Mouse (Mus musculus) midbrain, embryonic 12.5 days (tissue): ENCODE measurements around the gene Nme9. TPM values are rescaled to one million over a fixed set of nuclear protein-coding genes. Genes with fewer than 3 reads are reported as not detected.

ENCODE experiments used
- ATAC-seq: fragments of 200-750 bp; cut with Nextera tagmentation; 2 replicates; pipeline ENCODE4 v1.8.0; 2017; ENCODE audit warnings: low read depth, moderate TSS enrichment, moderate library complexity; ENCODE audit not compliant: low FRiP score
- H3K27ac ChIP-seq: fragments of 300-500 bp; sonication (generic); replicated peaks from 2 replicates; pipeline ENCODE4 v1.5.1; 2016; ENCODE audit warnings: mild to moderate bottlenecking
- H3K27me3 ChIP-seq: fragments of 300-500 bp; sonication (generic); 2 replicates; pipeline ENCODE4 v1.6.1; 2016; ENCODE audit warnings: mild to moderate bottlenecking
- H3K36me3 ChIP-seq: fragments of 300-500 bp; sonication (generic); 2 replicates; pipeline ENCODE4 v1.6.1; 2016
- H3K4me1 ChIP-seq: fragments of 300-500 bp; sonication (generic); 2 replicates; pipeline ENCODE4 v1.6.1; 2016
- H3K4me2 ChIP-seq: fragments of 300-500 bp; sonication (generic); replicated peaks from 2 replicates; pipeline ENCODE4 v1.6.1; 2016; ENCODE audit warnings: mild to moderate bottlenecking, moderate library complexity
- H3K4me3 ChIP-seq: fragments of 300-500 bp; sonication (generic); 2 replicates; pipeline ENCODE4 v1.5.1; 2016; ENCODE audit warnings: mild to moderate bottlenecking
- H3K9ac ChIP-seq: fragments of 300-500 bp; sonication (generic); replicated peaks from 2 replicates; pipeline ENCODE4 v1.6.1; 2016; ENCODE audit warnings: mild to moderate bottlenecking, moderate library complexity
- H3K9me3 ChIP-seq: fragments of 300-500 bp; sonication (generic); 2 replicates; pipeline ENCODE4 v1.6.1; 2016; ENCODE audit warnings: mild to moderate bottlenecking
- WGBS: fragments of 180-500 bp; shearing (Covaris S2); methylation state at CpG from one replicate; pipeline ENCODE4 v1.1.7; 2016; 5-methylcytosine and 5-hydroxymethylcytosine counted together
- polyA plus RNA-seq: library from polyadenylated mRNA; unstranded; fragments of >200 nt; fragmentation: Nextera tagmentation; extraction: Ambion mirVana; gene quantifications from 2 replicates; pipeline ENCODE4 v1.2.1, GENCODE M21; 2016

Gene Nme9
- polyA plus RNA-seq, 1 experiment from 2014 or later: not detected

GRCm38 (mm10) chr9:99491050-99491449 lies 39.8 kb downstream of the Nme9 start:
- peaks cover 71% of the 10 kb centered on the region for H3K36me3 ChIP-seq
- no peak overlapping the region for H3K27ac ChIP-seq
- no peak overlapping the region for H3K4me3 ChIP-seq
- H3K4me2 ChIP-seq: no peak overlapping the region
- no peak for ATAC-seq
- H3K9ac ChIP-seq: no peak overlapping the region
- no peaks in the 10 kb centered on the region for H3K9me3 ChIP-seq
- no peaks in the 10 kb centered on the region for H3K4me1 ChIP-seq
- WGBS: 93% methylated on average over 4 of the region's 4 CpGs
- no peaks in the 10 kb centered on the region for H3K27me3 ChIP-seq

GRCm38 (mm10) chr9:99492634-99493200 lies 41.4 kb downstream of the Nme9 start:
- H3K4me1 ChIP-seq: no peaks in the 10 kb centered on the region
- no peak for ATAC-seq
- no peak overlapping the region for H3K27ac ChIP-seq
- no peaks in the 10 kb centered on the region for H3K27me3 ChIP-seq
- peaks cover 71% of the 10 kb centered on the region for H3K36me3 ChIP-seq
- 85% methylated on average over 10 of the region's 10 CpGs for WGBS
- no peak overlapping the region for H3K9ac ChIP-seq
- no peak overlapping the region for H3K4me2 ChIP-seq
- H3K4me3 ChIP-seq: no peak overlapping the region
- H3K9me3 ChIP-seq: no peaks in the 10 kb centered on the region

DNA sequence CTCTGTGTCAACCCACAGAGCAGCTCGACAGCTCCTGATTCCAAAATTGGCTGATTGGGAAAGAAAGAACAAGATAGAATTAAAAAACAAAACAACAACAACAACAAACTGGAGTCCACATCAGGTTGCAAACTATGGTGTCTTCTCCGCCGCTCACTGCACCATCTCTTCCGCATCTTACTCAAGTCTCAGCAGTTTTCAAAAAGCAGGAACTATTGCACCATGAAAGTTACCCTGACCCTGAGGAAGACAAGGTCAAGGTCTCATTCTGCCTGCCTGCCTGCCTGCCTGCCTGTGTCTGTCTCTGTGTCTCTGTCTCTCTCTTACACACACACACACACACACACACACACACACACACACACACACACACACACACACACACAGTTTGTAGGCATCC lies 48.1 kb downstream of the Nme9 start:
- no peak overlapping the region for H3K9ac ChIP-seq
- no peaks in the 10 kb centered on the region for H3K27me3 ChIP-seq
- H3K27ac ChIP-seq: no peak overlapping the region
- H3K4me1 ChIP-seq: no peaks in the 10 kb centered on the region
- no peak for ATAC-seq
- peaks cover 42% of the 10 kb centered on the region for H3K36me3 ChIP-seq
- H3K4me3 ChIP-seq: no peak overlapping the region
- WGBS: 95% methylated on average over 4 of the region's 4 CpGs
- H3K9me3 ChIP-seq: no peaks in the 10 kb centered on the region
- no peak overlapping the region for H3K4me2 ChIP-seq

DNA sequence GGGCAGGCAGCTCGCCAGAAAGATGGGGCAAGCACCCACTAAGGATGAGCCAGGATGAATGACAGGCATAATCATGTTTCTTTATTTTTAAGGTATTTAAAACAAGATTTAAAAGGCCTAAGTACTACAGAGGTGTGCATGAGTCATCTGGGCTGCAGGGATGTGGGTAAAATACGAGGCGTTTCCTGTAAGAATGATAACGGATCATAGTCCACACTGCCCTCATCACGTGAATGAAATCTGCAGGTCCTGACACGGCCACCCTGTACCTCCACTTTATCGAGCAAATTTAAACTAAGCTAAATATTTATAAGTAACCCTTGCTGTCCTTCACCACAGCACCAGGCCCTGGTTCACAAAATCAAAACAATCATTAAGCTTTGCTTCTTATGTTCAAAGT lies 54.6 kb downstream of the Nme9 start:
- Histone ChIP-seq H3K36me3 (peaks cover 12% of the 10 kb centered on the region), H3K9me3 (no peaks in the 10 kb centered on the region), H3K4me3 (no peak overlapping the region), H3K4me2 (no peak overlapping the region), H3K9ac (no peak overlapping the region), H3K27me3 (no peaks in the 10 kb centered on the region), H3K4me1 (no peaks in the 10 kb centered on the region), H3K27ac (no peak overlapping the region)
- WGBS: 89% methylated on average over 7 of the region's 7 CpGs
- no peak for ATAC-seq

Other genes with a start within 250 kb of the Nme9 start
- not detected in 2 replicates for gene Faiml, start 214.2 kb upstream of the Nme9 start, polyA plus RNA-seq
- gene Cep70, start 208.1 kb upstream of the Nme9 start, polyA plus RNA-seq: 53.5 and 57.0 TPM in 2 replicates
- 0.27 and 0.31 TPM in 2 replicates for gene Esyt3, start 92.9 kb upstream of the Nme9 start, polyA plus RNA-seq
- gene Mras, start 14.1 kb upstream of the Nme9 start, polyA plus RNA-seq: 24.7 and 25.5 TPM in 2 replicates
- gene Armc8, start 117.4 kb downstream of the Nme9 start, polyA plus RNA-seq: 40.9 and 43.7 TPM in 2 replicates
- 31.1 and 34.2 TPM in 2 replicates for gene Dbr1, start 124.3 kb downstream of the Nme9 start, polyA plus RNA-seq
- not detected in 2 replicates for gene A4gnt, start 161.0 kb downstream of the Nme9 start, polyA plus RNA-seq
- gene Dzip1l, start 178.0 kb downstream of the Nme9 start, polyA plus RNA-seq: 19.0 and 21.2 TPM in 2 replicates